Mouse (Mus musculus): ENCODE results near the gene Gsap. TPM values are rescaled to one million over a fixed set of nuclear protein-coding genes. Genes with fewer than 3 reads are reported as not detected.

Gene Gsap
- polyA plus RNA-seq, 1 experiment from 2014 or later = 14.6 TPM

GRCm38 (mm10) chr5:21351678-21352077 lies 165.6 kb downstream of the Gsap start:
- H3K36me3 ChIP-seq (ENCODE audit: control insufficient read depth, insufficient read depth, low read length) = no peaks in the 10 kb centered on the region
- no peaks in the 10 kb centered on the region for H3K4me1 ChIP-seq (ENCODE audit: control insufficient read depth, insufficient read depth, low read depth, low read length)
- no peak overlapping the region for H3K4me2 ChIP-seq (ENCODE audit: low read length)
- no peaks in the 10 kb centered on the region for H3K9me3 ChIP-seq (ENCODE audit: control insufficient read depth, low read length)
- no peak overlapping the region for H3K27ac ChIP-seq (ENCODE audit: low read depth, low read length)
- no peak overlapping the region for H3K9ac ChIP-seq (ENCODE audit: low read depth, low read length)
- no peak overlapping the region for H3K4me3 ChIP-seq (ENCODE audit: low read length)
- no peaks in the 10 kb centered on the region for H3K27me3 ChIP-seq (replicated peaks; ENCODE audit: control insufficient read depth, insufficient read depth, low read length)
- ATAC-seq = no peak

- Histone ChIP-seq H3K36me3 (ENCODE audit: control insufficient read depth, insufficient read depth, low read length) (no peaks in the 10 kb centered on the region), H3K27me3 (replicated peaks; ENCODE audit: control insufficient read depth, insufficient read depth, low read length) (no peaks in the 10 kb centered on the region), H3K9me3 (ENCODE audit: control insufficient read depth, low read length) (no peaks in the 10 kb centered on the region), H3K27ac (ENCODE audit: low read depth, low read length) (no peak overlapping the region), H3K4me1 (ENCODE audit: control insufficient read depth, insufficient read depth, low read depth, low read length) (no peaks in the 10 kb centered on the region), H3K9ac (ENCODE audit: low read depth, low read length) (no peak overlapping the region), H3K4me2 (ENCODE audit: low read length) (no peak overlapping the region), H3K4me3 (ENCODE audit: low read length) (no peak overlapping the region)
- ATAC-seq = no peak
- WGBS = 75% methylated on average over 3 of the region's 3 CpGs
These were observed 172.6 kb downstream of the Gsap start for GRCm38 (mm10) chr5:21358648-21359047.

GRCm38 (mm10) chr5:21363343-21363742 lies 177.3 kb downstream of the Gsap start:
- Histone ChIP-seq H3K4me2 (ENCODE audit: low read length) (no peak overlapping the region), H3K4me3 (ENCODE audit: low read length) (no peak overlapping the region), H3K36me3 (ENCODE audit: control insufficient read depth, insufficient read depth, low read length) (no peaks in the 10 kb centered on the region), H3K27me3 (replicated peaks; ENCODE audit: control insufficient read depth, insufficient read depth, low read length) (no peaks in the 10 kb centered on the region), H3K4me1 (ENCODE audit: control insufficient read depth, insufficient read depth, low read depth, low read length) (no peaks in the 10 kb centered on the region), H3K9me3 (ENCODE audit: control insufficient read depth, low read length) (no peaks in the 10 kb centered on the region), H3K9ac (ENCODE audit: low read depth, low read length) (no peak overlapping the region), H3K27ac (ENCODE audit: low read depth, low read length) (no peak overlapping the region)
- no peak for ATAC-seq
- 82% methylated on average over 3 of the region's 3 CpGs for WGBS

Other genes with a start within 250 kb of the Gsap start
- gene Rsbn1l, start 229.9 kb upstream of the Gsap start, polyA plus RNA-seq (2015; fragmentation: Nextera tagmentation; extraction: Ambion mirVana) = 3.0 and 3.5 TPM in 2 replicates
- 18.6 and 24.9 TPM in 2 replicates for gene Ptpn12, start 130.3 kb upstream of the Gsap start, polyA plus RNA-seq (2015; fragmentation: Nextera tagmentation; extraction: Ambion mirVana)
- gene Fgl2, start 186.4 kb downstream of the Gsap start, polyA plus RNA-seq (2015; fragmentation: Nextera tagmentation; extraction: Ambion mirVana) = 3.1 and 4.9 TPM in 2 replicates
- gene Ccdc146, start 238.4 kb downstream of the Gsap start, polyA plus RNA-seq (2015; fragmentation: Nextera tagmentation; extraction: Ambion mirVana) = 0.75 and 0.76 TPM in 2 replicates
- 9.0 and 10.3 TPM in 2 replicates for gene Fam185a, start 238.7 kb downstream of the Gsap start, polyA plus RNA-seq (2015; fragmentation: Nextera tagmentation; extraction: Ambion mirVana)